Mouse (Mus musculus) embryonic fibroblast, embryonic 13.5 days (primary cell): ENCODE results near the gene Slc6a1.

Experiments used
- CTCF ChIP-seq: IDR thresholded peaks from 2 replicates; pipeline ENCODE4 v1.5.1; 2011; ENCODE audit warnings: mild to moderate bottlenecking, control low read depth, low read length, moderate library complexity, borderline replicate concordance; ENCODE audit not compliant: insufficient read depth
- POLR2A ChIP-seq: IDR thresholded peaks from 2 replicates; pipeline ENCODE4 v1.6.1; 2011; ENCODE audit warnings: low read depth, mild to moderate bottlenecking, control low read depth, low read length, moderate library complexity

DNA sequence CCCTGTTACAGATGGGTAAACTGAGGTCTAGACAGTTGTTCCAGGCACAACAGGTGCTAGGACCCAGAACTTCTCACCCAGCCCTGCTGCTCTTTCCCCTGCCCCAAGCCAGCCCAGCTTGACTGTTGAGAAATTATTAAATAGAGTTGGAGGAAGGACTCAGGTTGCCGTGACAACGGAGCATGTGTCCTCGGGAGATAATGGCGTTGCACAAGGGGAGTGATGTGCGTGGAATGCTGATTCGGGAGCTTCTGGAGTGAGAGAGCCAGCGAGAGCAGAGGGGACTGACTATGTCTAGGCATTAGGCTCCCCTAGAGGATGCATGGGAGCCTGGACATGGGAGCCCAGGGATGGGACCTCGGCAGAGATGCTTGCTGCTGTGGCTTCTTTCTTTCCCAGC, 7.7 kb downstream of the Slc6a1 start:
- TF ChIP-seq CTCF (no peak), POLR2A (no peak)
